Mouse (Mus musculus) cerebellum, adult 9-11 months (tissue): ENCODE data around the gene Daam2.

ENCODE experiments used
- DNase-seq: peaks from one replicate; pipeline ENCODE4 v3.0.0; 2022

The Daam2 gene

DNA sequence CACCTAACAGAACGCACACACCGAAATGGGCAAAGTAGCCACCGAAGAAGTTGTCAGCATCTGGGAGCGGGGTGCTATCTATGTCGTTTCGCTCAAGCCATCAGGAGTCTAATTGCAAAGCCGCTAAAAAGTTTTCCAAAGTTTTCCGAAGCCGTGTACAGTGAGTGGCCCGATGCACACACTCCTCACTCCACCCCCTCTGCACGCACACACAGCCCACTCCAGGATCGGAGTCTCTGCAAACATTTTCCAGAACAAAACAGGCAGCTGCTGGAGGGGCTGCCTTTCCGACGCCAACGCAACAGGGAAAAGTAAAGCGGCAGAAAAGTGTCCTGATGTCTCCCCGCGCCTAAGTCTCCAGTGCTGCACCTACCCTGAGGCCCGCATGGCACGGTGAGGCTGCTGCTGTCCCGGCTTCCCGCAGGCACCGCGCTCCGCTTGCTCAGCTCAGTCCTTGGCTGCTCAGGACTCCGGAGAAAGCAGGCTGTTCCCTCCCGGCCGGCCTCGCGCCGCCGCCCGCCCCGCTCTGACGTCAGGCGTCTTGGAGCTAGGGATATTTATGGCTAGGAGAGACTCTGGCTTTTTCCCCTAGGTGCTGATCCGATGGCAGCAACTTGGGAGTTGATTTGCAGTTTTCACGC lies at the start of gene Daam2:
Daam2 (minus strand) TSS at position 514 of the 641 bp plus-strand sequence.
- peak; percentile 92 for DNase-seq

- peak; percentile 29 for DNase-seq
Measured at GRCm38 (mm10) chr17:49610296-49610695, 46.2 kb upstream of the Daam2 start.

GRCm38 (mm10) chr17:49607351-49608027 lies 43.3 kb upstream of the Daam2 start:
- no peak for DNase-seq

DNA sequence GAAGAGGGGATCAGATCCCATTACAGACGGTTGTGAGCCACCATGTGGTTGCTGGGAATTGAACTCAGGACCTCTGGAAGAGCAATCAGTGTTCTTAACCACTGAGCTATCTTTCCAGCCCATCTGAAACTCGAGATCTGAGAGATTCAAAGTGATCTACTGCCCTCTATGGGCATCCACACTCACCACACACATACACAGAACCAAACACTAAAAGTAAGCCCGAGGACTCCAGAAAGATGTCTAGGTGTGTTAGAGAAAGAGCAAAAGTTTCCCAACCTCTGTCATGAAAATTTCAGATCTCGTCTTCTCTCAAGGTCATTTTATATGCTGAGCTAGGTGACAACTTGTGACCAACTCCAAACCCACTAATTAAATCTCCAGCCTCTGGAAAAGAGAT lies 41.3 kb upstream of the Daam2 start:
- no peak for DNase-seq

GRCm38 (mm10) chr17:49590051-49590450 lies 25.9 kb upstream of the Daam2 start:
- DNase-seq = no peak

GRCm38 (mm10) chr17:49582471-49582870 lies 18.3 kb upstream of the Daam2 start:
- no peak for DNase-seq

DNA sequence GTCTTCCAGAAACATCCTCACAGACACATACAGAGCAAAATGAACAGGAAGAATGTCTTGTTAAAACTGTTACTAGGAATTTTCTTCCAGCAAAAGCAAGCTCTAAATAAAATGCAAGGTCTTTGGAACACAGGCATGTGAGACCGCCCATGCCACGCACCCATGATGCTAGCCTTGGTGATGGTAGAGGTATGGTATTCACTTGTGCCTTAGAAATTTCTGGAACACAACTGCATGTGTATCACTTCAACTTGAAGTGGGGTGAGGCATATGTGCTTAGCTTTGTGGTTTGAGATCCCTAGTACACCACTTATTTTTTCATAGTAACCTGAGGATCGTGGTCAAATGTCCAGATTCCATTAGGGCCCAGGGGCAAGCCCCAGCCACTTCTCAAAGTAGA lies 13.2 kb upstream of the Daam2 start:
- DNase-seq = no peak

DNA sequence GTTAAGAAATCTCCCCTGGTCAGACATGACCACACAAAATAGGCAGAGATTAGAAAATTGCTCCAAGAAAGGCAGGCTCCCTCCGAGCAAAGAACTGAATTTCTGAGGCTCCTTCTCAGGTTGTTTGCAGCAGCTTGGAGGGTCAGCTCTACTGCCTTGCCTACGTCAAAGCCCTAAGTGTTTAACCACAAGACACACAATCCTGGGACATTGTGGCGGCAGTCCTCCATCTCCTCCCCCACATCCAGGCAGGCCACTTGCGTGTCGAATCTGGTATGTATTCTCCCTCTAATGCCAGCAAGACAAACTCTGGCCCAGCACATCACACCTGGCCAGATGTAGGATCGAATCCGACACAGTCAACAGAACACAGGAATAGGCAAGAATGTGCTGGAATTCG lies 4.6 kb upstream of the Daam2 start:
- no peak for DNase-seq

- DNase-seq = no peak
Measured at GRCm38 (mm10) chr17:49564489-49564888, 346 bp upstream of the Daam2 start.

GRCm38 (mm10) chr17:49563416-49563780 lies 745 bp downstream of the Daam2 start:
- peak; percentile 57 for DNase-seq

DNA sequence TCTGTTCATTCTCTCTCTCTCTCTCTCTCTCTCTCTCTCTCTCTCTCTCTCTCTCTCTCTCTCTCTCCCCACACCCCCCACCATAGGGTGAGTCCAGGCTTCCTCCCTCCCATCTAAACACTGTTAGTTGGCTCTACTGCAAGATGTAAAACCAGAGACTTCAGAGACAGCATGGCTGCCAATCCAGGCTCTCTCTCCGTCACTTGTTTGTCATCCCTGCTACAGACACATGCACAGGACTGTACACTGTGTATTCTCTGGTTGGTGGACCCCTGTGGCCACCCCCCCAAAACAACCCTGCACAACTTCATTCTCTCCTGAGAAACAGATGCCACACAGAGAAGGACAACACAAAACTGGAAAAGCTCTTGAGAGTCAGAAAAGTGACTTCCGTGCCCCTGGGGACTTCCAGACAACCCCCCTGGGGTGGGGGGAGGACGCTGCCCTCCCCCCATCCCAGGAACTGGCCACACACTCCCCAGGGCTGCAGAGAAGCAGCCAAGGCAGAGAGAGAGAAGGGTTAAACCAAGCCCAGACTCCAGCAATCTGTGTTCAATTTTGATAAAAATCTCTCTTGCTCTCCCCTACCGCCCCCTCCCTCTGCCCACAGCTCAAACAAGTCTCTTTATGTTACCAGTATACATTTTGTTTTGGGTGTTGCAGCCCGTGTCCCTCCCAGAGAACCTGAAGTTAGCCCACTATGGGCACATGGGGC lies 1.3 kb downstream of the Daam2 start:
- peak; percentile 60 for DNase-seq

GRCm38 (mm10) chr17:49561985-49562384 lies 2.2 kb downstream of the Daam2 start:
- DNase-seq = peak; percentile 38

DNA sequence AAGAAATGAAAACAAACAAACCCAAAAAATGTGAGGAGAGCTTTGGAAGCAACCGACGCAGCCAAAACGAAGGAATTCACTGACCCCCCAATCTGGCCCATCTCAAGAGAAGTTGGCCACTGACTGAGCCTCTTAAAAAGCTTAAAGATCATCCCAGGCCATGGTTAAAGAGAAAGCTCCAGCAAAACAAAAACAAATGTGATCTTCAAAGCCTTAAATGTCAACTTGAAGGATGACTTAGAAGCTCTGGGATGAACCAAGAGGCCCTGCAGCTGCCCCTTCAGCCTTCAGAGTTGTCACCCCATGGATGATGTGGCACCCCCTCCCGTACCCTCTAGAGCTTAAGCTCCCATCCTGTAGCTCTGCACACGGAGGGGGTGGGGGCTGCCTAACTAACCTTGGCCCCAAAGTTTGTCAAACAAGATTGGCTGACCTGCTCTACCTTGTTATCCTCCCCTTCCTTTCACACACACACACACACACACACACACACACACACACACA lies 4.3 kb downstream of the Daam2 start:
- DNase-seq = peak; percentile 12

- DNase-seq = no peak
Measured at GRCm38 (mm10) chr17:49556169-49556568, 8.0 kb downstream of the Daam2 start.

- peak; percentile 40 for DNase-seq
Measured at GRCm38 (mm10) chr17:49551991-49552390, 12.2 kb downstream of the Daam2 start.

DNA sequence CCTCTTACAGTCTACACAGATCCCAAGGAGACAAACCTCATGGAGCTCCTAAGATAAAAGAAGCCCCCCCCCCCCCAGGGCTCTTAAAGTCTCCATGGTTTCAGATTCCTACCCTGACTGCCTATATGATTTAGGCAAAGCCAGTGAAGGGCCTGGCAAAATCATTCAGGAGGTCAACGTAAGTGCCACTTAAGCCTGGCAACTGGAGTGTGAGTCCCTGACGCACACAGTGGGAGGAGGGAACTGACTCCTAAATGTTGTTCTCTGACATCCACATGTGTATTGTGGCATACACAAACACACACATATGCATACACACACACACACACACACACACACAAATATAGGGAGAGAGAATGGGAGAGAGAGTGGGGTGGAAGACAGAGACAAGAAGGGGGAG lies 12.7 kb downstream of the Daam2 start:
- no peak for DNase-seq

DNA sequence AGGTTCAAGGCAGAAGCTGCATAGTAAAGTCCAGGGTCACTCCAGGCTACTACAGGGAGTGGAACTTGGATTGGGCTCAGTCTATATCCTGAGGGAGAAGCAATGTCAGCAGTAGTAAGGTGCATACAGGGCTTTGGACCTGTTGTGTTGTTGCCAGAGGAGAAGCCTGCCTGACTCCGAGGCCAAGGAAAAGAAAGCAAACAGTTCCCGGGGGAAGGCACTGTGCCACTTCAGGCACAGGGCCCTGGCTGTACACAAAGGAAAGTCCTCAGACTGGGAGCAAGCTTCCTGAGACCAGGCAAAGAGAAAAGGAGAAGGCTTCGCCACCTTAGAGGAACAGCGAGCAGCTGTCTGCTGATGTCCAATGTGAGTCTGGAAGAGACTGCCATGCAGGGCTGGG lies 18.1 kb downstream of the Daam2 start:
- peak; percentile 55 for DNase-seq

DNA sequence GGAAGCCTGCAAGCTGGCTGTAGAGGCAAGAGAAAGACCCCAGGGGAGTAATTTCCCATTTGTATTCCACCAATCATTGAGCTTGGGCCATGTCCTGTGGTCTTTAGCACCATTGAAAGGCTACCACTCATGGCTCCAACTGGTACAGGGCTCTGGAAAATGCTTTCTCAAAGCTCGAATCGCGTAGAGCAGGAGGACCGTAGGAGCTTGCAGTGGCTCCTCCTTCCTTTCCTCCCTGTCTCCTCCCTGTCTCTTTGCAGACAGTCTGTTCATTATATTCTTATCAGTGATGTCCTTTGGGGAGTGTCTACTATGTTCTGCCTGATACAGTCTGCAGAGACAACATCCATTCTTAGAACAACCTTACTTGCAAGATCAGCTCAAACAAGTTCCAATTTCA lies 18.7 kb downstream of the Daam2 start:
- DNase-seq = no peak

DNA sequence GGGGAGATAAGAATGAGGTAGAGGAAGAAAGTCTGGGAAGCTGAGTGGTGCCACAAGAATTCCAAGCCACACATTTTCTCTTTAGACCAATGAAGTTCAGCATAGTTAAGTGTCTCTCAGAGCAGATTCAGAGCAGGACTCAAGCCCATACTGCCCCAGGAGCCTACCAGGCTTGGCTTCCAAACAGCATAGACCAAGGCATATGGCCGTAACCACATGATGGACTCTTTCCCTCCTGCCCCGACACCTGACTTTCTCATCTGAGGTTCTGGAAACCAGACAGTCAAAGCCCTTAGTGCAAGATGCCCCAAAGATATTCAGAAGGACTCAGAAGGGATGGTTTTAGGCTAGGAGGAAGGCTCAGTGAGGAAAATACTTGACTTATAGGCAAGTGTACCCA lies 19.6 kb downstream of the Daam2 start:
- peak; percentile 77 for DNase-seq

GRCm38 (mm10) chr17:49540706-49541105 lies 23.4 kb downstream of the Daam2 start:
- no peak for DNase-seq

- DNase-seq = peak; percentile 53
Measured at GRCm38 (mm10) chr17:49539204-49539603, 24.9 kb downstream of the Daam2 start.

DNA sequence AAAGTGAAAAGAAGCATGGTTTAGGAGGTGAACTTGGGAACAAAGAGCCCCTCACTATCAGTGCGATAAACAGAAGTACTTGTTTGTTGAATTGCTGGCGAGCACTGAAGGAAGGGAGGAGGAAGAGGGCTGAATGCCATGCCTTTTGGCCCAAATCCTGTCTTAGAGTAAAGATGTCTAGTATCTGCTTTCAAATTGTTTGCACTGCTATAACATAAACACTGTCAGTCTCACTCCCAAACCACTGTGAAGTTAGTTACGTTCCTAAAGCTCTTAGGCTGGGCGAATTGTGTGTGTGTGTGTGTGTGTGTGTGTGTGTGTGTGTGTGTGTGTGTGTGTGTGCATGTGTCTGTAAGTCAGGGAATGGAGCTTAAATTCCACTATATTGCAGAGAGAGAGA lies 28.6 kb downstream of the Daam2 start:
- DNase-seq = no peak

GRCm38 (mm10) chr17:49534267-49534719 lies 29.9 kb downstream of the Daam2 start:
- DNase-seq = no peak

- DNase-seq = no peak
Measured at GRCm38 (mm10) chr17:49531661-49532060, 32.5 kb downstream of the Daam2 start.
